Mouse (Mus musculus) embryonic facial prominence, embryonic 11.5 days (tissue): ENCODE results near the gene Lysmd3. TPM values are rescaled to one million over a fixed set of nuclear protein-coding genes. Genes with fewer than 3 reads are reported as not detected.
A peak's percentile ranks its signal among the peaks of the same experiment; 100 is the strongest.
"Not testable (repeated sequence)": the region's sequence is repeated elsewhere in the genome, so short reads cannot be mapped to it uniquely, and the experiment has no call there.

Experiments used
- ATAC-seq: fragments of 200-750 bp; cut with Nextera tagmentation; replicated peaks from 2 replicates; pipeline ENCODE4 v1.8.0; 2017; ENCODE audit warnings: low read depth; ENCODE audit not compliant: insufficient number of reproducible peaks, low FRiP score, low TSS enrichment
- DNase-seq: peaks from one replicate; pipeline ENCODE4 v3.0.0-alpha.2; 2015; ENCODE audit warnings: low spot score
- H3K27ac ChIP-seq: fragments of 300-500 bp; sonication (generic); replicated peaks from 2 replicates; pipeline ENCODE4 v1.5.1; 2014; ENCODE audit warnings: mild to moderate bottlenecking, low read depth, low read length, control low read depth
- H3K27me3 ChIP-seq: fragments of 300-500 bp; sonication (generic); 2 replicates; pipeline ENCODE4 v1.6.1; 2014; ENCODE audit warnings: mild to moderate bottlenecking, low read length, moderate library complexity, mixed read lengths; ENCODE audit not compliant: control insufficient read depth, insufficient read depth
- H3K36me3 ChIP-seq: fragments of 300-500 bp; sonication (generic); replicated peaks from 2 replicates; pipeline ENCODE4 v1.6.1; 2014; ENCODE audit warnings: low read depth, mild to moderate bottlenecking, low read length, moderate library complexity, mixed read lengths; ENCODE audit not compliant: control insufficient read depth, insufficient read depth
- H3K4me1 ChIP-seq: fragments of 300-500 bp; sonication (generic); 2 replicates; pipeline ENCODE4 v1.6.1; 2014; ENCODE audit warnings: low read length, mixed read lengths; ENCODE audit not compliant: control insufficient read depth, insufficient read depth
- H3K4me2 ChIP-seq: fragments of 300-500 bp; sonication (generic); 2 replicates; pipeline ENCODE4 v1.6.1; 2014; ENCODE audit warnings: low read depth, mild to moderate bottlenecking, control low read depth, low read length, moderate library complexity
- H3K4me3 ChIP-seq: fragments of 300-500 bp; sonication (generic); 2 replicates; pipeline ENCODE4 v1.5.1; 2014; ENCODE audit warnings: low read depth, low read length, control low read depth
- H3K9ac ChIP-seq: fragments of 300-500 bp; sonication (generic); replicated peaks from 2 replicates; pipeline ENCODE4 v1.6.1; 2014; ENCODE audit warnings: mild to moderate bottlenecking, control low read depth, low read length
- H3K9me3 ChIP-seq: fragments of 300-500 bp; sonication (generic); replicated peaks from 2 replicates; pipeline ENCODE4 v1.6.1; 2016; ENCODE audit warnings: mild to moderate bottlenecking, low read length, inconsistent platforms, mixed read lengths; ENCODE audit not compliant: control insufficient read depth
- WGBS: fragments of 180-500 bp; shearing (Covaris S2); extraction: QIAGEN DNeasy Blood & Tissue Kit; methylation state at CpG from one replicate; pipeline ENCODE4 v1.1.7; 2014; 5-methylcytosine and 5-hydroxymethylcytosine counted together
- polyA plus RNA-seq: library from polyadenylated mRNA; unstranded; fragments of >200 nt; fragmentation: Nextera tagmentation; extraction: Ambion mirVana; gene quantifications from 2 replicates; pipeline ENCODE4 v1.2.1, GENCODE M21; 2014

The Lysmd3 gene
- polyA plus RNA-seq, 1 experiment from 2014 or later, result 33.9 TPM

GRCm38 (mm10) chr13:81640881-81641280, 16.6 kb upstream of the Lysmd3 start:
- Histone ChIP-seq H3K4me1 (no peaks in the 10 kb centered on the region; the same call in 1 of the 2 replicates), H3K4me2 (no peak overlapping the region), H3K36me3 (no peaks in the 10 kb centered on the region), H3K9me3 (no peaks in the 10 kb centered on the region), H3K4me3 (no peak overlapping the region), H3K9ac (no peak overlapping the region), H3K27ac (peak overlapping the region; percentile 20; the same call in 1 of the 2 replicates), H3K27me3 (no peaks in the 10 kb centered on the region)
- peak; percentile 34 for DNase-seq
- WGBS, result 32% methylated on average over 6 of the region's 6 CpGs
- no peak for ATAC-seq

- WGBS, result 13% methylated on average over 8 of the region's 8 CpGs
- H3K9ac ChIP-seq, result no peak overlapping the region
- no peaks in the 10 kb centered on the region for H3K9me3 ChIP-seq
- H3K4me1 ChIP-seq, result no peaks in the 10 kb centered on the region; the same call in 1 of the 2 replicates
- 0 out of 2 replicates have a peak overlapping the region, but pooled peaks have one; percentile 35 for H3K27ac ChIP-seq
- DNase-seq (peak; percentile 91), ATAC-seq (peak; percentile 74)
- no peaks in the 10 kb centered on the region for H3K27me3 ChIP-seq
- no peak overlapping the region for H3K4me3 ChIP-seq
- H3K4me2 ChIP-seq, result no peak overlapping the region
- no peaks in the 10 kb centered on the region for H3K36me3 ChIP-seq
These were observed 16.0 kb upstream of the Lysmd3 start for GRCm38 (mm10) chr13:81641289-81642045.

DNA sequence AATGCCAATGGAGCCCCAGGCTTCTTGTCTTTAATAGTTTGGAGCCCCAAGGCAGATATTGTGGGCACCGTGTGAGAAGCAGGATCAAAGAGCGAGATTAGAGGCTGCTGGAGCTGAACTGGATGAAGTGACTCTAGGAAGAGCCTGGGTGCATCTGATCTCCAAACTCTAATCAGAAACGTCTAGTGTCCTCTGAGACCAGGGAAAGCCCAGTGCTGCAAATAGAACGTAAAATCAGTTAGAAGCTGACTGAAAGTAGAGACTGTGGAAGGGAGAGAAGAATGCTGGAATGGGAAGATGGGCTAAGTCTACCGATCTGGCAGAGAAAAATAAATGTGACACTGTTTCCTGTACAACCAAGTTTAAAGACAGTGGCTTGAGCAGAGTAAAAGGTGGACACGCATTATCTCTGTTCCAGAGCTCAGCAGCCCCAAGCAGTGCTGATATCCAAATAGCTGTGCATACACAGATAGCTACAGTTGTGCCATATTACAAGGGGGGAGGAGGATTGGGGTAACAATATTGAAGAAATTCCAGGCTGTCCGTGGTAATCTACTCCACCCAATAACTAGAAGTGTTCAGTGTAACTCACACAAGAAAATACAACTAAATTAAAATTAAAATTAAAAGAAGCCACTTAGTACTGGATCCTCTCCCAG, 14.8 kb upstream of the Lysmd3 start:
- no peak overlapping the region for H3K9ac ChIP-seq
- DNase-seq (no peak), ATAC-seq (no peak)
- no peaks in the 10 kb centered on the region for H3K36me3 ChIP-seq
- no peak overlapping the region for H3K4me2 ChIP-seq
- H3K27me3 ChIP-seq, result no peaks in the 10 kb centered on the region
- H3K4me3 ChIP-seq, result no peak overlapping the region
- no peaks in the 10 kb centered on the region; the same call in 1 of the 2 replicates for H3K4me1 ChIP-seq
- H3K27ac ChIP-seq, result no peak overlapping the region
- H3K9me3 ChIP-seq, result no peaks in the 10 kb centered on the region
- 58% methylated on average over 7 of the region's 7 CpGs for WGBS

GRCm38 (mm10) chr13:81644047-81644565, 13.4 kb upstream of the Lysmd3 start:
- H3K4me2 ChIP-seq, result no peak overlapping the region
- H3K4me1 ChIP-seq, result no peaks in the 10 kb centered on the region; the same call in 1 of the 2 replicates
- H3K27ac ChIP-seq, result no peak overlapping the region
- 91% methylated on average over 11 of the region's 11 CpGs for WGBS
- no peaks in the 10 kb centered on the region for H3K27me3 ChIP-seq
- H3K9ac ChIP-seq, result no peak overlapping the region
- no peak overlapping the region for H3K4me3 ChIP-seq
- DNase-seq (no peak), ATAC-seq (no peak)
- H3K36me3 ChIP-seq, result no peaks in the 10 kb centered on the region
- H3K9me3 ChIP-seq, result no peaks in the 10 kb centered on the region

DNA sequence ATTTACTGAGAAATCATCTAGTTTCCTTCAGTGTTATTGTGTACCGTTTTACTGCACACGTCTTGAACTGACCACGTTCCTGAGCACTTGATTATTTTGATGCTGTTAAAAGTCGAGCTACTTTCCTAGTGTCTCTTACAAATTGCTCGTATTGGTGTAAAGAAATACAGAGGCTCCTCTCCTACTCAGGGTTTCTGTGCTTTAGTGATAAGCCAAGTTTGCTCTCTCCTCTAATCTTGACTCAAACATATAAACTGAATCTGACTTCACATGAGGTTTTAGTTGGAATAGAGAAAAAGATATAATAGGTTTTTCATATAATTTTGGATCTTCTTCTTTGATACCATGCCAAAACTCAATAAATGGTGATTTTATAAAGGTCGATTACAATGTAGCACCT, 11.1 kb upstream of the Lysmd3 start:
- Histone ChIP-seq H3K4me2 (no peak overlapping the region), H3K4me3 (no peak overlapping the region), H3K9me3 (no peaks in the 10 kb centered on the region), H3K4me1 (no peaks in the 10 kb centered on the region; the same call in 1 of the 2 replicates), H3K27me3 (no peaks in the 10 kb centered on the region), H3K36me3 (no peaks in the 10 kb centered on the region), H3K27ac (no peak overlapping the region), H3K9ac (no peak overlapping the region)
- no peak for DNase-seq
- ATAC-seq, result no peak
- 87% methylated on average over 6 of the region's 6 CpGs for WGBS

DNA sequence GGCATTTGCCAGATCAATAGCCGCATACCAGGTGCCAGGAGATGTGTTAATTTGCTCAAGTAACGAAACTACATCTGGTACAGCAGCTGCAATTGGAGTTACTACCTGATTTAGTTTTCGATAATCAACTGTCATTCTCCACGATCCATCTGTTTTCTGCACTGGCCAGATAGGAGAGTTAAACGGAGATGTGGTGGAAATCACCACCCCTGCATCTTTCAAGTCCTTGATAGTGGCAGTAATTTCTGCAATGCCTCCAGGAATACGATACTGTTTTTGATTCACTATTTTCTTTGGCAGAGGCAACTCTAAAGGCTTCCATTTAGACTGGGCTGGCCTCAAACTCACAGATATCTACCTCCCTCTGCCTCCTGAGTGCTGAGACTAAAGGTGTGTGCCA, 7.1 kb upstream of the Lysmd3 start:
- not testable (repeated sequence) for H3K9me3 ChIP-seq, H3K4me2 ChIP-seq, H3K9ac ChIP-seq, DNase-seq, H3K27me3 ChIP-seq, H3K4me3 ChIP-seq, H3K36me3 ChIP-seq, H3K27ac ChIP-seq, ATAC-seq, H3K4me1 ChIP-seq
- 75% methylated on average over 4 of the region's 6 CpGs for WGBS

- H3K9ac ChIP-seq, result no peak overlapping the region
- DNase-seq (peak; percentile 29), ATAC-seq (no peak)
- H3K27ac ChIP-seq, result no peak overlapping the region
- H3K9me3 ChIP-seq, result no peaks in the 10 kb centered on the region
- H3K27me3 ChIP-seq, result no peaks in the 10 kb centered on the region
- 24% methylated on average over 14 of the region's 14 CpGs for WGBS
- no peaks in the 10 kb centered on the region for H3K36me3 ChIP-seq
- H3K4me1 ChIP-seq, result no peaks in the 10 kb centered on the region
- H3K4me3 ChIP-seq, result no peak overlapping the region
- H3K4me2 ChIP-seq, result no peak overlapping the region
These were observed 1.2 kb upstream of the Lysmd3 start for GRCm38 (mm10) chr13:81656091-81656850.
